Mouse (Mus musculus) forebrain, embryonic 14.5 days (tissue): Measurements from ENCODE around the gene Stx8. TPM values are rescaled to one million over a fixed set of nuclear protein-coding genes. Genes with fewer than 3 reads are reported as not detected.
A peak's percentile ranks its signal among the peaks of the same experiment; 100 is the strongest.

Experiments used
- ATAC-seq: fragments of 200-750 bp; cut with Nextera tagmentation; 2 replicates; pipeline ENCODE4 v1.8.0; 2017; ENCODE audit warnings: mild to moderate bottlenecking, moderate library complexity
- DNase-seq: peaks from one replicate; pipeline ENCODE4 v3.0.0-alpha.2; 2015; ENCODE audit warnings: low spot score
- H3K27ac ChIP-seq: fragments of 300-500 bp; sonication (generic); 2 replicates; pipeline ENCODE4 v1.5.1; 2014; ENCODE audit warnings: low read depth, mild to moderate bottlenecking, control low read depth, low read length, moderate library complexity
- H3K27me3 ChIP-seq: fragments of 300-500 bp; sonication (generic); replicated peaks from 2 replicates; pipeline ENCODE4 v1.6.1; 2014; ENCODE audit warnings: low read length, control low read depth, mixed read lengths; ENCODE audit not compliant: control insufficient read depth, insufficient read depth
- H3K36me3 ChIP-seq: fragments of 300-500 bp; sonication (generic); 2 replicates; pipeline ENCODE4 v1.6.1; 2014; ENCODE audit warnings: low read length, control low read depth; ENCODE audit not compliant: control insufficient read depth, insufficient read depth
- H3K4me1 ChIP-seq: fragments of 300-500 bp; sonication (generic); 2 replicates; pipeline ENCODE4 v1.6.1; 2014; ENCODE audit warnings: antibody characterized with exemption, low read length, control low read depth; ENCODE audit not compliant: control insufficient read depth, insufficient read depth
- H3K4me2 ChIP-seq: fragments of 300-500 bp; sonication (generic); 2 replicates; pipeline ENCODE4 v1.6.1; 2014; ENCODE audit warnings: mild to moderate bottlenecking, control low read depth, low read length
- H3K4me3 ChIP-seq: fragments of 300-500 bp; sonication (generic); 2 replicates; pipeline ENCODE4 v1.5.1; 2014; ENCODE audit warnings: low read depth, low read length, control low read depth
- H3K9ac ChIP-seq: fragments of 300-500 bp; sonication (generic); 2 replicates; pipeline ENCODE4 v1.6.1; 2014; ENCODE audit warnings: mild to moderate bottlenecking, low read length, control low read depth, moderate library complexity
- H3K9me3 ChIP-seq: fragments of 300-500 bp; sonication (generic); replicated peaks from 2 replicates; pipeline ENCODE4 v1.6.1; 2016; ENCODE audit warnings: low read length, control low read depth, mixed read lengths; ENCODE audit not compliant: control insufficient read depth
- WGBS: fragments of 180-500 bp; shearing (Covaris S2); extraction: QIAGEN DNeasy Blood & Tissue Kit; methylation state at CpG from one replicate; pipeline ENCODE4 v1.1.7; 2014; 5-methylcytosine and 5-hydroxymethylcytosine counted together
- polyA plus RNA-seq: library from polyadenylated mRNA; unstranded; fragments of >200 nt; fragmentation: Nextera tagmentation; extraction: Ambion mirVana; gene quantifications from 2 replicates; pipeline ENCODE4 v1.2.1, GENCODE M21; 2014

Stx8 gene
- 73.6 and 74.1 TPM in 2 replicates for polyA plus RNA-seq

- no peaks in the 10 kb centered on the region for H3K9me3 ChIP-seq
- WGBS: under 1% methylated on average over 28 of the region's 28 CpGs
- peak within 1 kb of the TSS; percentile 87 for H3K4me2 ChIP-seq
- no peak within 1 kb of the TSS for H3K27ac ChIP-seq
- DNase-seq (peak; percentile 84), ATAC-seq (peak; percentile 82)
- H3K4me3 ChIP-seq: peak within 1 kb of the TSS; percentile 73
- H3K4me1 ChIP-seq: peaks cover 7% of the 10 kb centered on the region
- H3K9ac ChIP-seq: peak within 1 kb of the TSS; percentile 81
- no peaks in the 10 kb centered on the region for H3K27me3 ChIP-seq
- no peaks in the 10 kb centered on the region for H3K36me3 ChIP-seq
Observed at GRCm38 (mm10) chr11:67965905-67966878, at the start of gene Stx8. Gene Stx8 (plus strand): TSS chr11:67966193.

- Histone ChIP-seq H3K27ac (no peak overlapping the region), H3K9me3 (no peaks in the 10 kb centered on the region), H3K4me1 (peaks cover under 1% of the 10 kb centered on the region; the same call in 1 of the 2 replicates), H3K36me3 (no peaks in the 10 kb centered on the region), H3K4me3 (no peak overlapping the region), H3K9ac (no peak overlapping the region), H3K4me2 (no peak overlapping the region), H3K27me3 (peaks cover 22% of the 10 kb centered on the region)
- DNase-seq (no peak), ATAC-seq (no peak)
- WGBS: 77% methylated on average over 3 of the region's 3 CpGs
Observed at GRCm38 (mm10) chr11:67917126-67917525, 48.9 kb upstream of the Stx8 start.

DNA sequence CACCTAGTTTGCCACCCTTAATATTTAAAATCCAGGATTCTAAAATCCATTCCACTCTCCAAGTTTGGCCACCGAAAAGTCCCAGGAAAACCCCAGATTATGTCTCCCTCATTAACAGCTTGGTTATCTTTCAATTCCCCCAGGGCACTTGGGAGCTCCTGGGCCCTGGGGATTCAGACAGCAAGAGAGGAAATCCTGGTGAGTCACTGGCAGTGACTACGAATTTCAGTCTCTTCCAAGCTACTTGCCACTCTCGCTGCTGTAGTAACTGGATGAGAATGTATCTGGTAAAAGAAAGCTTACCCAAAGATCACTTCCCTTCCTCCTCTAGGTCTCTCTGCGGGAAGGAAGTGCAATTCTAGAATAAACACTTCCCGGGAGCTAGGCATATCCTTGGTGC is 46.4 kb upstream of the Stx8 start:
- no peak overlapping the region for H3K27ac ChIP-seq
- ATAC-seq: no peak
- DNase-seq: no peak
- H3K4me2 ChIP-seq: no peak overlapping the region
- no peaks in the 10 kb centered on the region for H3K36me3 ChIP-seq
- no peak overlapping the region for H3K9ac ChIP-seq
- H3K4me1 ChIP-seq: peaks cover 6% of the 10 kb centered on the region; the same call in 1 of the 2 replicates
- no peaks in the 10 kb centered on the region for H3K9me3 ChIP-seq
- H3K4me3 ChIP-seq: no peak overlapping the region
- H3K27me3 ChIP-seq: peaks cover 22% of the 10 kb centered on the region
- WGBS: 73% methylated on average over 5 of the region's 5 CpGs

- H3K27me3 ChIP-seq: peaks cover 22% of the 10 kb centered on the region
- H3K9ac ChIP-seq: no peak overlapping the region
- H3K36me3 ChIP-seq: no peaks in the 10 kb centered on the region
- H3K27ac ChIP-seq: no peak overlapping the region
- H3K4me3 ChIP-seq: no peak overlapping the region
- ATAC-seq (no peak), DNase-seq (no peak)
- H3K9me3 ChIP-seq: no peaks in the 10 kb centered on the region
- H3K4me1 ChIP-seq: peaks cover 6% of the 10 kb centered on the region; the same call in 1 of the 2 replicates
- H3K4me2 ChIP-seq: no peak overlapping the region
- 60% methylated on average over 9 of the region's 9 CpGs for WGBS
Observed at GRCm38 (mm10) chr11:67920226-67920960, 45.6 kb upstream of the Stx8 start.

GRCm38 (mm10) chr11:67921091-67921826 is 44.7 kb upstream of the Stx8 start:
- Histone ChIP-seq H3K36me3 (no peaks in the 10 kb centered on the region), H3K4me3 (peak overlapping the region; percentile 65), H3K9ac (peak overlapping the region; percentile 64), H3K4me2 (peak overlapping the region; percentile 100), H3K27me3 (peaks cover 22% of the 10 kb centered on the region), H3K9me3 (no peaks in the 10 kb centered on the region), H3K27ac (no peak overlapping the region), H3K4me1 (peaks cover 6% of the 10 kb centered on the region; the same call in 1 of the 2 replicates)
- ATAC-seq (peak; percentile 22; the same call in 1 of the 2 replicates), DNase-seq (peak; percentile 20)
- 2% methylated on average over 47 of the region's 47 CpGs for WGBS

- Histone ChIP-seq H3K9me3 (no peaks in the 10 kb centered on the region), H3K4me1 (peaks cover 6% of the 10 kb centered on the region; the same call in 1 of the 2 replicates), H3K9ac (peak within 1 kb of the TSS; percentile 64), H3K27ac (no peak within 1 kb of the TSS; the same call in 1 of the 2 replicates), H3K36me3 (no peaks in the 10 kb centered on the region), H3K4me2 (peak within 1 kb of the TSS; percentile 100), H3K4me3 (peak within 1 kb of the TSS; percentile 65), H3K27me3 (peaks cover 22% of the 10 kb centered on the region)
- DNase-seq (peak; percentile 39), ATAC-seq (peak; percentile 65)
- WGBS: 2% methylated on average over 55 of the region's 80 CpGs
Observed at GRCm38 (mm10) chr11:67921827-67922754, 43.9 kb upstream of the Stx8 start, which contains the start of gene Usp43. Gene Usp43 (minus strand): TSS chr11:67922153.

DNA sequence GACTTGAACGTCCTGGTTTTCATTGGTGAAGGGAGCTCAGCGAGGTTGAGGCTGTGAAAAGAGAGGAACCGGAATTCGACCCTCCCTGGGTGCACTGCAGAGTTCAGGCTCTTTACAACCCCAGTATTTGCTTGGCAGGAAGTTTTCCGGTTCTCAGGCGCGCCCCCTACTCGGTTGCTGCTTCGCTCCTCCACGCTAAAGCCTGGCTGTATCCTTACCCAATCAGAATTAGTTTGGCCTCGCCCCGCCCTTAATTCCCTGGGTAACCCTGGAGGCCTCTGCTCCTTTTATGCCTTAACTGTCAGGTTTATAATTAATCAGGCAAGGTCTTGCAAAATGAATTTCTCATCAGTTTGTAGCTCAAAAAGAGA is 43.3 kb upstream of the Stx8 start:
- peak overlapping the region; percentile 65 for H3K4me3 ChIP-seq
- no peaks in the 10 kb centered on the region for H3K36me3 ChIP-seq
- H3K9me3 ChIP-seq: no peaks in the 10 kb centered on the region
- H3K4me2 ChIP-seq: peak overlapping the region; percentile 100
- no peak overlapping the region for H3K27ac ChIP-seq
- WGBS: 0% methylated on average over 12 of the region's 12 CpGs
- peaks cover 6% of the 10 kb centered on the region; the same call in 1 of the 2 replicates for H3K4me1 ChIP-seq
- ATAC-seq (peak; percentile 92), DNase-seq (peak; percentile 85)
- H3K9ac ChIP-seq: no peak overlapping the region
- peaks cover 22% of the 10 kb centered on the region for H3K27me3 ChIP-seq
